Mouse (Mus musculus) megakaryocyte, embryonic 14.5 days (primary cell): Measurements from ENCODE around the gene Vsx2.

Experiments used
- FLI1 ChIP-seq: IDR thresholded peaks from 2 replicates; pipeline ENCODE4 v1.6.1; 2012; ENCODE audit warnings: low read length, inconsistent platforms, mixed read lengths
- GATA1 ChIP-seq: IDR thresholded peaks from 3 replicates; pipeline ENCODE4 v1.6.1; 2012; ENCODE audit warnings: mixed read lengths, low read length, inconsistent platforms, borderline replicate concordance

- TF ChIP-seq FLI1 (no peak), GATA1 (no peak)
These were observed 62.3 kb downstream of the Vsx2 start for GRCm38 (mm10) chr12:84631867-84632266.
